Mouse (Mus musculus) adrenal gland, postnatal 14 days (tissue): ENCODE data around the gene Vangl2. TPM values are rescaled to one million over a fixed set of nuclear protein-coding genes. Genes with fewer than 3 reads are reported as not detected.

Experiments
- DNase-seq: peaks from one replicate; pipeline ENCODE4 v3.0.0; 2021; ENCODE audit warnings: mixed read lengths
- total RNA-seq: library from RNA; stranded (reverse); gene quantifications from 2 replicates; pipeline ENCODE4 v1.2.3, GENCODE M21; 2021

Gene Vangl2
- total RNA-seq, 1 experiment from 2014 or later, result 4.6 TPM

- DNase-seq, result no peak
Measured at GRCm38 (mm10) chr1:172027809-172028102, 488 bp downstream of the Vangl2 start.

GRCm38 (mm10) chr1:172027010-172027808 is 1.0 kb downstream of the Vangl2 start:
- DNase-seq, result peak; percentile 94

GRCm38 (mm10) chr1:172026201-172026901 is 1.9 kb downstream of the Vangl2 start:
- peak; percentile 37 for DNase-seq

GRCm38 (mm10) chr1:172025201-172025904 is 2.9 kb downstream of the Vangl2 start:
- DNase-seq, result no peak

- DNase-seq, result no peak
Measured at GRCm38 (mm10) chr1:172024140-172024895, 3.9 kb downstream of the Vangl2 start.

- DNase-seq, result no peak
Measured at GRCm38 (mm10) chr1:172019863-172020521, 8.3 kb downstream of the Vangl2 start.

- DNase-seq, result no peak
Measured at GRCm38 (mm10) chr1:172019339-172019738, 8.9 kb downstream of the Vangl2 start.

- DNase-seq, result no peak
Measured at GRCm38 (mm10) chr1:172018336-172019311, 9.6 kb downstream of the Vangl2 start.

- DNase-seq, result no peak
Measured at GRCm38 (mm10) chr1:172017517-172018070, 10.7 kb downstream of the Vangl2 start.

- DNase-seq, result no peak
Measured at GRCm38 (mm10) chr1:172016660-172017516, 11.4 kb downstream of the Vangl2 start.

GRCm38 (mm10) chr1:172016031-172016430 is 12.2 kb downstream of the Vangl2 start:
- DNase-seq, result no peak

GRCm38 (mm10) chr1:172015312-172015939 is 12.8 kb downstream of the Vangl2 start:
- no peak for DNase-seq

- no peak for DNase-seq
Measured at GRCm38 (mm10) chr1:172014771-172015170, 13.5 kb downstream of the Vangl2 start.

GRCm38 (mm10) chr1:172012030-172012429 is 16.2 kb downstream of the Vangl2 start:
- peak; percentile 77 for DNase-seq

- no peak for DNase-seq
Measured at GRCm38 (mm10) chr1:172010042-172010824, 18.0 kb downstream of the Vangl2 start.

GRCm38 (mm10) chr1:172009406-172009805 is 18.8 kb downstream of the Vangl2 start:
- DNase-seq, result no peak

- DNase-seq, result no peak
Measured at GRCm38 (mm10) chr1:172008351-172008750, 19.9 kb downstream of the Vangl2 start.

GRCm38 (mm10) chr1:172007761-172008160 is 20.5 kb downstream of the Vangl2 start:
- DNase-seq, result no peak
